Mouse (Mus musculus): ENCODE measurements around the gene Bag3.
"Not testable (repeated sequence)": the region's sequence is repeated elsewhere in the genome, so short reads cannot be mapped to it uniquely, and the experiment has no call there.

Bag3 gene

DNA sequence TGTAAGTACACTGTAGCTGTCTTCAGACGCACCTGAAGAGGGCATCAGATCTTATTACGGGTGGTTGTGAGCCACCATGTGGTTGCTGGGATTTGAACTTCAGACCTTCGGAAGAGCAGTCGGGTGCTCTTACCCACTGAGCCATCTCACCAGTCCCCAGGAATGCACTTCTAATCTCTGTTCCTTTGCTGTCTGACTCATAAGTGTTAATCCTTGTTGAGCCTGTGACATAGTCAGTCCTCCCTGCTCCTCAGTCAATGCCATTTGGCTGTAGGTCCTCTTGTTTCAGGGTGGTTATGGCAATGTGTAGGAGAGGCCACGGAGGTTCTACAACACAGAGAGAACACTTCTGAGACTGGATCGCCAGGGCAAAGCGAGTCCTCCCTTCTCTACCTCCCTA lies 47.2 kb downstream of the Bag3 start:
- DNase-seq, result not testable (repeated sequence)

DNA sequence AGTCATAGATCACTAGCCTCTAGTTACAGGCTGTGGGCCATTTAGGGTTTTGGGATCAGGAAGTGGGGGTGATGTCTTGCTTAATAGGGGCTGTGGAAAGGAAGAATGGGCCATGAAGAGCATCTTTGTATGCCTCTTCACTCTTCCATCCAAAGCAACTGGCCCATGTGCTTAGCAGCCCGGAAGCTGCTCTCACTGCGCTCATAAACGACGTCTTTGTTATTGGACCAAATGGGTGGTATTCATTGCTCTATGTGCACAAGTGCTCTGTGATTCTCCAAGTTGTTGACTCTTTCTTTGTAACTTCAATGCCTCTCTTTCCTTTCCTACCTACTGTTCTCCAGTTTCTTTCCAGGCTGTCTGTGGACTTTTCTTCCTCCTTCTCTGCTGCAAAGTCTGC lies 48.6 kb downstream of the Bag3 start:
- no peak for DNase-seq

DNA sequence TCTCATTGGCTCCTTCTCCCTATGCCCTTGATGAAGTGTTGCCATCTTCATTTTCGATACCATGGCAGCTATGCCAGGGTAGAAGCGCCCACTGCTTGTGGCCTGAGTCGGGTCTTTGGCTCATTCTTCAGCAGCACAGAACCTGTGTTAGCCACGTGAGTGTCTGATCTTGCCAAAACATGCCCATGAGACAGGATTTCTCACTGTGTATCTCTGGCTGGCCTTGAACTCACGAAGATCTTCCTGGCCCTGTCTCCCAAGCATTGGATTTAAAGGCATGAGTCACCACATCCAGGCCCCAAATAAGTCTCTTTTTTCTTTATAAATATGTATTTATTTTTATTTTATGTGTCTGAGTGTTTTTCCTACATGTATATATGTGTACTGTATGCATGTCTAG lies 51.8 kb downstream of the Bag3 start:
- DNase-seq, result no peak

DNA sequence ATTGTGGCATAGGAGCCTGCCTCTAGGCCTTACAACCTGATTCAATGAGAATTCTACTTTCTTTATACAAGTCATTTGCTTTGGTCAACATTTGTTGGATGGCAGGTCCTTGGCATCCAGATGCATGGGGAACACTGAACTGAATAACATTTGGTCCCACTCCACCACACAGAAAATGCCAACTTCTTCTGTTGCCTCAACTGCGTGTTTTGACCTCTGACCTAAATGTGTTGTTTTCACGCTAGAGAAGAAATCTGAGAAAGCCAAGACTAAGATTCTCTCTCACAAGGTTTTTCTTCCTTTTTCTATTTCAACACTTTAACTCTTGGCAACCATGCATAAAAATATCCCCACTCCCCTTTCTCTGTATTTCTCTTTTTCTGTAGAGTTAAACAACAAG lies 52.4 kb downstream of the Bag3 start:
- no peak for DNase-seq

DNA sequence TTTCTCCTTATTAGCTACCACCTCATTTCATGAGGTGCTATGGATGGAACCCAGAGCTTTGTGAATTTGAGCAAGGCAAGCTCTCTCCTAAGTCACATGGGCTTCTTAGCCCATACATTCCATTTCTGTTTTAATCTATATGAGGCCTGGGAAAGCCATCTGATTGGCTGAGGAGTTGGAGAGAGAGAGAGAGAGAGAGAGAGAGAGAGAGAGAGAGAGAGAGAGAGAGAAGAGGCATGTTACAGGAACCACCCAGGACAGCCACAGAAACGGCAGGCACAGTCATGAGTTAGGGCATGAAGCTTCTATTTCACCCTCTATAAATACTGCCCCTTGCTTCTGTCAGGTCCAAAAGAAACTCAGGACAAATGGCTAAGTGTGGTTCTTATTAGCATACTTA lies 54.2 kb downstream of the Bag3 start:
- DNase-seq, result no peak

DNA sequence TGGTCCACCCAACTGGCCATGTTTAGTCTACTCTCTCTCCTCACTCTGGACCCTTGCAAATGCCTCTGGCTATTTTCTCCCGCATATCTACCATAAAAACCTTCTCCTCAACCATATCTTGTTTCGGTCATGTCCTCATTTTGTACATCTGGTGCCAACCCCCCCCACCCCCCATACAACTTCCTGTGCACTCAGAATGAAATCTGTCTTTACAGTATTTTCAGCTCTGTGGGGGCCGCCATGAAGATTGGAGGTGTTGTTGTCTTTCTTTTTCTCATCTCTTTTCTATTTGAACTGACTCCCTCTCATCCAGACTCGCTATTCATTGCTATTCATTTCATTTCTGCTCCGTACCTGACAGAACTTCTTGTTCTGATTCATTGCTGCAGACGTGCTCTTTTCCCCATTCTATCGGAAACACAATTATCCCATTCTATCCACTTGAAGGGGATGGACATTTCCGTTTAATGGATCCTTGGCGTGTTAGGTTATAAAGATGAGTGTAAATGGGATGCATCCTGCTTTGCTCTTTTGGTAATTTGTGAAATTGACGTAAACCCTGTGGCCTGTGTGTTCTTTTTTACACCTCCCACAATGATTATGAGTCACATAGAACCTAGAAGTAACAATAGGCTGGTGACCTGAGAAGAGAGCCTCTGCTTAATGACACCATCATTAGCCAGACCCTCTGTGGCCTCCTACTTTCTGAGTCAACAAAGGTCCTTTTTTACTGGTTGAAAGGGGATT lies 55.0 kb downstream of the Bag3 start:
- DNase-seq, result peak; percentile 43

DNA sequence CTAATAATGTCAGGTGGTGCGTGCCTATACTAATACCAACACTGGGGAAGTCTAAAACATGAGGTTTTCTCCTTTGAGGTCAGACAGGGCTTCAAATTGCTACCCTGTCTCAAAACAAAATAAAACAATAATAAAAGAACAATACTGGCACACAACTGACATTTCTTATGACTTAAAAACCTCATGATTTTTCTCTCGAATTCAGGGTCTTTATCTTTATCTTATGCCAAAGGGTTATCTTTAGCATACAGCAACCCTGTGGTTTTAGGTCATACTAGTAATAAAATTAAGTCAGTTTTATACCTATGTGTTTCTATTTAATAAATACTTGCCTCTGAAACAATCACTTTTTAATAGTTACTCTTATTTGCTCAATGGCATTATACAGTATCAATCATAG lies 56.0 kb downstream of the Bag3 start:
- DNase-seq, result no peak

DNA sequence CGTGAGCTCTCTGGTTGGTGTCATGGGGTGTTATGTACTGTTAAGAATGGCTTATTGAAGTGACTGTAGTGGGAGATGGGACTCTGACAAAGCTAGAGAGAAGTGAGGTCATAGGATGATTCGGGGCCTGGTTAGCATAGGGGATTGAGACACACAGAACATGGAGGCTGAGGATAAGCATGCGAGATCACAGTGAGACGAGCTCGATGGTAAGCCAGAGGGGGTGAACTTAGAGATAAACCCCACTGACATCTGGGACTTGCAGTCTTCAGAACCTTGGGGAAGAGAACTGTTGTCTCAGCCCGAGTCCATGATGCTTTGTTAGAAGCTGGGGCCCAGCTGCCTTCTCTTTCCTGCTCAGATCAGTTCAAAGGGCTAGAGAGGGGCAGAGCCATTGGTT lies 56.9 kb downstream of the Bag3 start:
- no peak for DNase-seq

DNA sequence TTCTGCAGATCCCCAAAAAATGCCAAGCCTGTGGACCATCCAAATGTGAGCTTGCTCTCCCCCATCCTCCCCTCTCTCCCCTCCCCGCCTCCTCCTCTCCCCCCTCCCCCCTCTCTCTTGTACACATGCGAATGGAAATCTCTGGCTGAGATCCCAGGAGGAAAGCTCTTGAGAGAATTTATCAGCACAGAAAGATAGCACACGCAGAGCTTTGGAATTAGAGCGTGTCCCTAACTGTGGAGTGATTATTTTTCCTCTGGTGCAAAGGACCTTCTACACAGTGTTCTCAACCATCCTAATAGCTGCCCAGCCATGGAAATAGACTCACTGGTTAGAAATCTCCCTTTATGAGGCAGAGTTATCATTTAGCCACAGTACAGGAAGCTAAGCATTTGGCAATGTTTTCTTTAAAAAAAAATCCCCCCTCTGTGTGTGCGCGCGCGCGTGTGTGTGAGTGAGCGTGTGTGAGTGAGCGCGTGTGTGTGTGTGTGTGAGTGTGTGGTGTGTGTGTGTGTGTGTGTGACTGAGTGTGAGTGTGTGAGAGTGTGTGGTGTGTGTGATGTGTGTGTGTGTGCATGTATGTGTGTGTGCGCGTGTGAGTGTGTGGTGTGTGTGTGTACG lies 58.6 kb downstream of the Bag3 start:
- peak; percentile 23 for DNase-seq

DNA sequence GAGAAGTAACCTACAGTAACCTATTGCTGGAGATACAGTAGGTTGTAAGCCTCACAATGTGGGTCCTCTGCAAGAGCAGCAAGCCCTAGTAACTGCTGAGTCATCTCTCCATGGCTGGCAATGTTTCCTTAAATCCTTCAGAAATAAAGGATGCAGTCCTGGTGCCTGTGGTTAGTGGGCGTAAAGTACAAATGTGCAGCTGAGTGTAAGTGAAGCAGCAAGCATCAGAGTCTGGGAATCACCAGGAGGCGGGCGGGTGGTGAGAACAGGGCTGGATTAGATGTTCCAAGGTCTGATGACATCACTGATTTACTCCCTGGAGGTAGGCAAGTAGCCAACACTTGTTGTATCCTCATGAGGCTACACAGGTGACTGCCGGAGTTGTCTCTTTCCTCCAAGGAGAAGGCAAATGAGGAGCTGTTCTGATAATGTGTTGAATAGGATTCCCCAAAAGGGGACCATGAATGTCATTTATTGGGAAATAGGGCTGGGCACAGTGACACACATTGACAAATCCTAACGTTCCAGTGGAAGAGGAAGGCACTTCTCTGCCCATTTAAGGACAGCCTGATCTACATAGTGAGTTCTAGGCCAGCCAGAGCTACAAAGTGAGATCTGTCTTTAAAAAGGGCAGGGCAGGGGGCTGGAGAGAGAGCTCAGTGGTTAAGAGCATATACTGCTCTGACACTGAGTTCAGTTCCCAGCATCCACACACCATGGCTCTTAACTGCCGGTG lies 60.0 kb downstream of the Bag3 start:
- peak; percentile 39 for DNase-seq

DNA sequence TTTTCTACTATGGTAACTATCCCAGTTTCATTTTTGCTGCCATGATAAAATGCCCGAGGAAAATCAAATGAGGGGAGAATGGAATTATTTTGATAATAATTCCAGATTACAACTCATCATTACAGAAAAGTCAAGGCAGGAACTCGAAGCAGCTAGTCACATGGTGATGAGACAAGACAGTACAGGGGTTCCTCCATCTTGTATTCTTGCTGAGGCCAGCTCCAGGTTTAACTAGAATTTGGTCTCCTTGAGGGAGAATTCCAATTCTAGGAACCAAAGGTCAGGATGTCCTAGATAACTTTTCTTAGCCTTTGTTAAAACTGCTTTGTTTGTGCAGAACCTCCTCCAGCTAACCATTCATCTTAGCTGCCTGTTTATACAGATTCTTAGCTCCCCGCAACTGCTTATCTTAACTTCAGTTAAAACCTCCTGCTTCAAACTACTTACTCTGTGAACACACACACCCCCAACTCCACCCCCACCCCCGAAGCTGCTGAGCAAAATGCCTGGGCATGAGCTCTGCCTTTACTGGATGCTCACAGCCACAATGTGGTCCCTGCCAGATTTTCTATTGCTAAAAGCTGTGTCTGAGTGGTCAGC lies 64.0 kb downstream of the Bag3 start:
- DNase-seq, result no peak

DNA sequence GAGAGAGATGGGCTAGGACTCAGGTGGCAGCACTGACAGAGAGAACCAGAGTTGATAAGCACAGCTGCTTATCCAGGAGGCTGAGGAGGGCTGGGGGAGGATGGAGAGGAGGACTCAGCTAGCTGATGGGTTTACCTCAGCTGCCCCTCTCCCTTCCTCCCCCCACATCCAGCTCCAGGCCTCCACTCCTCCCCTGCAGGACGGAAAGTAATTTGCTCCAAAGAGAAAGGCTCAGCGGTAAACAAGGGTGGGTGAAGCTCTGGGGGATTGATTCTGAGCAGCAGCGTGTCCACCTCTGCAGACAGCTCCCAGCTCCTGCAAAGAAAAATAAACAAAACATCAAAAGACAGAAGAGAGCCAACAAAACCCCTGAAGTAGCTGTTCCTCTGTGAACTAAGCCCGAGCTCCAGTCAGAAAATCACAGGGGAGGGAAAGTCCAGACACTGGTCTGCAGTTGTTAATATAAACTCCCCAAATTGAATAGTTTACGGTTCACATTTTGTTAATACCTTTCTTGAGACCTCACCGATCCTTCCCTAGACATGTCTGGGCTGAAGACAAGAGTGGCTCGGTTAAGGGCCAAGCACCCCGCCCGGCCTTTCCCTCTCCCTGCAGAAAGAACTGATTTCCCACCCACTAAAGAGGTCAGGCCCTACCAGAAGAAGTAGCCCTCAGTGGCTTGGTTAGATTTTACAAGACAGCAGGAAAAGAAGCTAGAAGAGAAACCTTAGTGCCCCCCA lies 68.1 kb downstream of the Bag3 start:
- DNase-seq, result peak; percentile 60

DNA sequence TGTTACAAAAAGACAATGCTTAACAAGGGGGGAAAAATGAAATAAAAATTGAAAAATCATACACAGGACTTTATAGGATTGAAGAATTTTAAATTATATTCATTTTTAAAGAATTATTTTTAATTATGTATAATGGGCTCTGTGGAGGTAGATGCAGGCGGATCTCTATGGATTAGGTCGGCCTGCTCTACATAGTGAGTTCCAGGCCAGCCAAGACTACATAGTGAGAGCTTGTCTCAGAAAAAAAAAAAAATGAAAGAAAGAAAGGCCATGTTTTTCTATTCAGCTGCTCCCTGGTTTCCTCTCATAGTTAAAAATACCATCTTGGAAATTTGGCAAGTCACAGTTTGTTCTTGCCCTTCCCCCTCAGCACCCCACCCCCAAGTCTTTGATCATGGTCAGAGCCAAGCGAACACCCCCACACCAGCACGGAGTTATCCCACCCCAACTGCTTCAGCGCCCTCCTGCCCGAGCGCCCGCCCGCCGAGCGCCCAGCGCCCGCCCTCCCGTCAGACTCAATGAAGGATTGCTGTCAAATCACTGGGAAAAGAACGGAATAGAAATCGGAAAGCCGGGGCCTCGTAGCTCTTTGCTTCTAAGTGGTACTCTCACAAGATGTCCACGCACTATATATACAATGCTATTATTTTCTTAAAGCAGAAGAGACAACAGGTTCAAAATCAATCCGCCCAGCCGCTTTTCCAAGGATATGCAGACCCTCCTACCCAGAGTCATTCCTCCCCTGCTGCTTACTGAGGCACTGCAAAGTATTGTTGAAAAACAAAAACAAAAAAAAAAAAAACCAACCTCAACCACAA lies 68.9 kb downstream of the Bag3 start:
- DNase-seq, result peak; percentile 46

DNA sequence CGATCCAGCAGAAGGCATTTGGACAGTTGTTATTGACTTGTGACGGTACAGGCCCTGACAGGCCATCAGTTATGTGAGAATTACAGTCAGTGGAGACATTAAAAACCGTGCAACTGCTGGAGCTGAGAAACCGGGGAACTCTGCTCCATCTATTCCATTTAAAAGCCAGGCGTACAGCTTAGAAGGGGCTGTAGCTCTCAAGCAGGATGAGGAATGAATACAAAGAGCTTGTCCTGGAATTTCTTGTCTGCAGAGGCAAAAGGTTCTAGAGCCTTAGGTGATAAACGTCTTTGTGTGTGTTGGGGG lies 69.5 kb downstream of the Bag3 start:
- DNase-seq, result peak; percentile 40

DNA sequence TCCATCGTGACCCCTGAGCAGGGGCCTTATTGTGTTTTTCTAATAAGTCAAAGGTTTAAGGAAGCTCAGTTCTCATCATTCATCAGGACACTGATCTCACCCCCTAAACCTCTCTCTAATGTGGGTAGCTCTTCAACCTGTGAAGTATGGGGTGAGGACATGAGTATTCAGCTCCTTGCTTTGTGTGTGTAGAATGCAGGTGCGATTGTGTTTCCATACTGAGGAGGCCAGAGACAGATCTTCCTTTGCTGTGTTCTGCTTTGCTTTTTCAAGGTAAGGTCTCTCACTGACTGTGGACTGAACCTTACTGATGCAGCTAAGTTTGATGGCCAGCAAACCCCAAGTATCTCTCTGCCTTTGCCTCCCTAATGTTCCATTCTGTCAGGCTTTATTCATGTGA lies 72.9 kb downstream of the Bag3 start:
- DNase-seq, result no peak

Measured in retina, postnatal 1 day (tissue).